Mouse (Mus musculus) kidney, embryonic 16.5 days (tissue): ENCODE results near the gene Six4. TPM values are rescaled to one million over a fixed set of nuclear protein-coding genes. Genes with fewer than 3 reads are reported as not detected.
"Not testable (repeated sequence)": the region's sequence is repeated elsewhere in the genome, so short reads cannot be mapped to it uniquely, and the experiment has no call there.

Experiments used
- ATAC-seq: fragments of 200-750 bp; cut with Nextera tagmentation; 2 replicates; pipeline ENCODE4 v1.8.0; 2017; ENCODE audit warnings: moderate TSS enrichment; ENCODE audit not compliant: low FRiP score, low TSS enrichment
- H3K27ac ChIP-seq: fragments of 300-500 bp; sonication (generic); 2 replicates; pipeline ENCODE4 v1.5.1; 2014; ENCODE audit warnings: low read length
- H3K27me3 ChIP-seq: fragments of 300-500 bp; sonication (generic); 2 replicates; pipeline ENCODE4 v1.6.1; 2014; ENCODE audit warnings: low read length, control low read depth, mixed read lengths; ENCODE audit not compliant: insufficient read depth
- H3K36me3 ChIP-seq: fragments of 300-500 bp; sonication (generic); 2 replicates; pipeline ENCODE4 v1.6.1; 2014; ENCODE audit warnings: low read length, control low read depth, mixed read lengths; ENCODE audit not compliant: insufficient read depth
- H3K4me1 ChIP-seq: fragments of 300-500 bp; sonication (generic); 2 replicates; pipeline ENCODE4 v1.6.1; 2014; ENCODE audit warnings: low read length, control low read depth, mixed read lengths; ENCODE audit not compliant: insufficient read depth
- H3K4me2 ChIP-seq: fragments of 300-500 bp; sonication (generic); replicated peaks from 2 replicates; pipeline ENCODE4 v1.6.1; 2014; ENCODE audit warnings: low read depth, low read length
- H3K4me3 ChIP-seq: fragments of 300-500 bp; sonication (generic); 2 replicates; pipeline ENCODE4 v1.5.1; 2014; ENCODE audit warnings: mild to moderate bottlenecking, low read length
- H3K9ac ChIP-seq: fragments of 300-500 bp; sonication (generic); replicated peaks from 2 replicates; pipeline ENCODE4 v1.6.1; 2014; ENCODE audit warnings: low read length
- H3K9me3 ChIP-seq: fragments of 300-500 bp; sonication (generic); 2 replicates; pipeline ENCODE4 v1.6.1; 2016; ENCODE audit warnings: low read length, control low read depth
- WGBS: fragments of 180-500 bp; shearing (Covaris S2); extraction: QIAGEN DNeasy Blood & Tissue Kit; methylation state at CpG from one replicate; pipeline ENCODE4 v1.1.7; 2014; 5-methylcytosine and 5-hydroxymethylcytosine counted together
- polyA plus RNA-seq: library from polyadenylated mRNA; unstranded; fragments of >200 nt; fragmentation: Nextera tagmentation; extraction: Ambion mirVana; gene quantifications from 2 replicates; pipeline ENCODE4 v1.2.1, GENCODE M21; 2015

The Six4 gene
- polyA plus RNA-seq, 1 experiment from 2014 or later, result 3.9 TPM

DNA sequence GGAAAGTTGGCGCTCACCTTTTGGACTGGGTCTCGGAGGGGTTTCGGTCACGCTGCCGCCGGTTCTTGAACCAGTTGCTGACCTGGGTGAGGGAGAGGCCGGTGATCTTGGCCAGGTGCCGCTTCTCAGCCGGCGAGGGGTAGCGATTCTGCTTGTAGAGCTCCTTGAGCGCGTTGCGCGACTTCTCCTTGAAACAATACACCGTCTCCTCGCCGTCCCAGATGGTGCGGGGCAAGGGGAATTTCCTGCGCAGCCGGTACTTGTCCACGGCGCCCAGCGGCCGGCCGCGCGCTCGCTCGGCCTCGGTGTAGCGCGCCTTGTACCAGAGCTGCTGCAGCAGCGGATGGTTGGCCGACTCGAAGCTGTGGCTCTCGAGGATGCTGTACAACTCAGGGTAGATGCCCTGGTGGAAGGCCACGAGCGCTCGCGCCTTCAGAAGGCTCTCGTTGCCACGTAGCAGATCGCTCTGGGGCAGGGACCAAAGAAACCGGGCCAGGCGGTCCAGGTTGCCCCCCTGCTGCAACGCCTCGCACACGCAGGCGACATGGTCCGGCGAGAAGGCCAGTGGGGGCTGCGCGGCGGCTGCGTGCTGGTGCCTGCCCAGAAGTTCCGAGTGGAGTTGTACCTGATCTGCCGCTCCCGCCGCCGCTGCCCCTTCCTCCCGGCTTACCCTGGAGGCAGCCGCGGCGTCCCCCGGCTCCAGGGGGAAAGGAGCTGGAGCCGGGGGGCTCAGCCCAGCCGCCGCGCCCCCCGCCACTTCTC, 749 bp downstream of the Six4 start:
- peak overlapping the region; percentile 86 for H3K4me2 ChIP-seq
- peak overlapping the region; percentile 96 for H3K27ac ChIP-seq
- H3K27me3 ChIP-seq, result no peaks in the 10 kb centered on the region
- H3K4me1 ChIP-seq, result peaks cover 16% of the 10 kb centered on the region
- H3K4me3 ChIP-seq, result peak overlapping the region; percentile 70
- no peaks in the 10 kb centered on the region for H3K9me3 ChIP-seq
- H3K9ac ChIP-seq, result peak overlapping the region; percentile 80
- ATAC-seq, result peak; percentile 22
- H3K36me3 ChIP-seq, result 0 out of 2 replicates have a peak, but pooled peaks cover 6% of the 10 kb centered on the region
- WGBS, result under 1% methylated on average over 55 of the region's 71 CpGs

DNA sequence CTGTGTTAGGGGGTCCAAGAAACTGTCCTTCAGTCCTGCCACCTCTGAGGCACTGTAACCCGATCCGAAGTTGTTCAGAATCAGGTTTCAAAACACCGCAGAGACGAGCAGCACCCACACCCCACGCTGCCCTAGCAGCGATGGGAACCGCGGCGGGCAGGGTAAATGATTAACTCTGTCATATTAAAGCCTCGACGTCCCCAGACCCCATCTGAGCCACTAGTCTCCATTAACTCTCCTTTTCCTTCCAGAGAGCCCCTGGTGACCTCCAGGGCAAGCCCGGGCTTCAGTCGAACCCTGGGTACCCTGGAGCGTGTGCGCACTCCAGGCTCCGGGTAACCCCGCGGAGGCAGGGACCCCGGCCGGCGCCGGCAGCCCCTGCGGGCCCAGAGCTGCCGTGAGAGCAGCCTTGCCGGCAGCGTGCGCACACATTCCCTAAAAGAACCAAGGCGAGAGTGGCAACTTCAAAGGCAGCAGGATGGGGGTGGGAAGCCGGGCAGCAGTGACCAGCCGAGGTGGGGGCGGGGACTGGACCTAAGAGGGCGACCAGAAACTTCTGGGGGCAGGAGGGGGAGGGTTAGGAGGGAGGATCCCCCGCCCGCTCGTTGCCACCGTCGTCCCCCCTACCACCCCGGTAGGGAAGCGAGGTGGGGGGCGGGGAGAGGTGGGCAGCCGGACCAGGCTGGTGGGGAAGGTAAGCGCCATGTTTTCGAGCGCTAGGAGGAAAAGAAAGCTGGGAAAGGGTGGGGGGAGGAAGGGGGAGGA, 1.5 kb downstream of the Six4 start:
- peak overlapping the region; percentile 80 for H3K9ac ChIP-seq
- H3K36me3 ChIP-seq, result 0 out of 2 replicates have a peak, but pooled peaks cover 6% of the 10 kb centered on the region
- no peaks in the 10 kb centered on the region for H3K27me3 ChIP-seq
- no peaks in the 10 kb centered on the region for H3K9me3 ChIP-seq
- H3K27ac ChIP-seq, result peak overlapping the region; percentile 96
- H3K4me2 ChIP-seq, result peak overlapping the region; percentile 86
- peaks cover 16% of the 10 kb centered on the region for H3K4me1 ChIP-seq
- peak; percentile 32 for ATAC-seq
- under 1% methylated on average over 44 of the region's 44 CpGs for WGBS
- peak overlapping the region; percentile 70 for H3K4me3 ChIP-seq

- H3K9me3 ChIP-seq, result no peaks in the 10 kb centered on the region
- H3K4me3 ChIP-seq, result peak overlapping the region; percentile 70
- H3K36me3 ChIP-seq, result 0 out of 2 replicates have a peak, but pooled peaks cover 9% of the 10 kb centered on the region
- H3K4me2 ChIP-seq, result peak overlapping the region; percentile 86
- ATAC-seq, result peak; percentile 86
- H3K27ac ChIP-seq, result peak overlapping the region; percentile 96
- no peaks in the 10 kb centered on the region for H3K27me3 ChIP-seq
- WGBS, result 2% methylated on average over 23 of the region's 23 CpGs
- peak overlapping the region; percentile 80 for H3K9ac ChIP-seq
- H3K4me1 ChIP-seq, result peaks cover 16% of the 10 kb centered on the region
Observed at GRCm38 (mm10) chr12:73110431-73111111, 2.7 kb downstream of the Six4 start.

DNA sequence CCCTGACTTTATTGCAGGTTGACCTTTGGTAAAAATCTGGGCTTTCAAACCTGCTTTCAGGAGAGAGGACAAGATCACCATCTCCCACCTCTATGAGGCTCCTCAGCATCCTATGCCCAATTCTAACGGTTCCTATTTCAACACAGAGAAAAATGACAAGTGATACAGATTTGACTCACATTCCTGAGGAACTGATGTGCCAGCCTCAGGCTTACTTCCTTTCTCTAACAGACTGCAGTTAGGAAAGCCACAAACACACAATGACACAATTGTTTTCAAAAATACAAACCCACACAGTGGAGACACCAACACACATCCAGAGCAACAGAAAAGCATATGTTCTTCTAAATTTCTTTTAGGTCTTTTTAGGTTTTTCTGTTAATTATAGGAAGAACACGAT, 5.4 kb downstream of the Six4 start:
- WGBS, result 91% methylated on average over 2 of the region's 2 CpGs
- no peak for ATAC-seq

DNA sequence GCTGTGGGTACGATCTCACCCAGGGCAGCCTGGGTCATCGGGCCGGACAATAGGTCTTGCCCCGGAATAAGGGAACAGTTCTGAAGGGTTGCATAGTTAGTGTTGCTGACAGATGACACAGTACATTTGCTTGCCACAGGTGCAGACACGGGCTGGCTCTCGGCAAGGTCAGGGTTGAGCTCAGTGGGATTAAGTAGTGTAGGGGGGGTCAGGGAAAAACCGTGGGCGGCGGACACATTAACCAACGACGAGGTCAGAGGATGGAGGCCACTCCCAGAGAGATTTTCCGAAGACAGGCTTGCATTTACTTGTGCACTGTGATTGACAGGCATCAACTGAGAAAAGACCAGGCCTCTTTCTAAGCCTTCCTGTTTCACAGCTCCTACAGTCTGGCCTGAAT, 9.5 kb downstream of the Six4 start:
- H3K36me3 ChIP-seq, result peaks cover 27% of the 10 kb centered on the region
- no peak overlapping the region for H3K9ac ChIP-seq
- no peak for ATAC-seq
- no peak overlapping the region for H3K4me3 ChIP-seq
- WGBS, result 79% methylated on average over 12 of the region's 12 CpGs
- H3K4me1 ChIP-seq, result no peaks in the 10 kb centered on the region
- H3K9me3 ChIP-seq, result peaks cover 10% of the 10 kb centered on the region
- no peaks in the 10 kb centered on the region for H3K27me3 ChIP-seq
- H3K4me2 ChIP-seq, result no peak overlapping the region
- no peak overlapping the region for H3K27ac ChIP-seq

More for the DNA sequence above, 5.4 kb downstream of the Six4 start:
- Histone ChIP-seq H3K4me1 (peaks cover 16% of the 10 kb centered on the region), H3K4me2 (no peak overlapping the region), H3K9ac (no peak overlapping the region), H3K36me3 (peaks cover 27% of the 10 kb centered on the region), H3K9me3 (peaks cover 10% of the 10 kb centered on the region), H3K27ac (no peak overlapping the region), H3K27me3 (no peaks in the 10 kb centered on the region), H3K4me3 (no peak overlapping the region)

- no peak overlapping the region for H3K4me2 ChIP-seq
- H3K9ac ChIP-seq, result no peak overlapping the region
- H3K4me3 ChIP-seq, result no peak overlapping the region
- H3K4me1 ChIP-seq, result no peaks in the 10 kb centered on the region
- H3K9me3 ChIP-seq, result peaks cover 5% of the 10 kb centered on the region
- ATAC-seq, result no peak
- 83% methylated on average over 4 of the region's 4 CpGs for WGBS
- H3K27ac ChIP-seq, result no peak overlapping the region
- H3K36me3 ChIP-seq, result peaks cover 11% of the 10 kb centered on the region
- H3K27me3 ChIP-seq, result no peaks in the 10 kb centered on the region
Observed at GRCm38 (mm10) chr12:73098593-73098992, 14.7 kb downstream of the Six4 start.

DNA sequence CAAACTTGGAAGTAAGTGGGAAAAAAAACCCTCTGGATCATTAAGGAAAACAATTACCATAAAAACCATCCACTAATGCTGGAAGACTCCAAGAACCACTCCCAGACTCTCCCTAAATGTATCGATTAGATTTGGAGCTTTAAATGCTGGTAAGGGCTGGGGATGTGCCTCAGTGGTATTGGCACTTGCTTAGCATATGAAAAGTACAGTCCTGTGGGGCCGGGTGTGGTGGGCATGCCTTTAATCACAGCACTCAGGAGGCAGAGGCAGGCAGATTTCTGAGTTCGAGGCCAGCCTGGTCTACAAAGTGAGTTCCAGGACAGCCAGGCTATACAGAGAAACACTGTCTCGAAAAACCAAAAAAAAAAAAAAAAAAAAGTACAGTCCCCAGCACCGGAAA, 17.1 kb downstream of the Six4 start:
- 87% methylated on average over 5 of the region's 5 CpGs for WGBS
- not testable (repeated sequence) for H3K4me1 ChIP-seq, H3K4me2 ChIP-seq, H3K36me3 ChIP-seq, H3K4me3 ChIP-seq, H3K9me3 ChIP-seq, H3K27ac ChIP-seq, H3K27me3 ChIP-seq, ATAC-seq, H3K9ac ChIP-seq

DNA sequence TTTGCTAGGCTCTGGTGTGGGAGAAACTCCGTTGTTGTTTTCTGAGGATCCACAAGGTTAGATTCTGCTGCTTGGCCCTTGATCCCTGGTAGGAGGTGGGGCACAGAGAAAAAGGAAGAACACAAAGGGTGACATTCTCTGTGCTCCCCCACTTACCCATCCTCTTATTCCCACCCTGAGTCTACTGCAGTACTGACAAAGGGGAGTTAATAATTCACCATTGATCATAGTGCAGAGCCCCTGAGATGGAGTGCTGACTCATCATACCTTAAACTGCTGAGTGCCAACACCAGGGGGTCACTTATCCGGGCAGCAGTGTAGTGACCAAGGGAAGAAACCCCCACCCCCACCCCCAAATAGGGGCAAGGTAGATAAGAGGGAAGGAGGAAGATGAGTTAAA, 18.7 kb downstream of the Six4 start:
- H3K27me3 ChIP-seq, result no peaks in the 10 kb centered on the region
- no peak overlapping the region for H3K9ac ChIP-seq
- H3K27ac ChIP-seq, result no peak overlapping the region
- ATAC-seq, result peak; percentile 78
- H3K36me3 ChIP-seq, result no peaks in the 10 kb centered on the region
- H3K4me1 ChIP-seq, result no peaks in the 10 kb centered on the region
- no peaks in the 10 kb centered on the region for H3K9me3 ChIP-seq
- H3K4me2 ChIP-seq, result no peak overlapping the region
- WGBS, result 17% methylated on average over 2 of the region's 2 CpGs
- no peak overlapping the region for H3K4me3 ChIP-seq

GRCm38 (mm10) chr12:73094189-73094588, 19.1 kb downstream of the Six4 start:
- no peaks in the 10 kb centered on the region for H3K36me3 ChIP-seq
- no peak overlapping the region for H3K4me3 ChIP-seq
- H3K4me2 ChIP-seq, result no peak overlapping the region
- no peaks in the 10 kb centered on the region for H3K4me1 ChIP-seq
- H3K27ac ChIP-seq, result no peak overlapping the region
- 87% methylated on average over 2 of the region's 2 CpGs for WGBS
- no peak overlapping the region for H3K9ac ChIP-seq
- no peaks in the 10 kb centered on the region for H3K27me3 ChIP-seq
- ATAC-seq, result peak; percentile 9; the same call in 1 of the 2 replicates
- no peaks in the 10 kb centered on the region for H3K9me3 ChIP-seq
